Mouse (Mus musculus): ENCODE results near the gene Znrf3.

The Znrf3 gene

GRCm38 (mm10) chr11:5442590-5443021 lies 2.0 kb downstream of the Znrf3 start:
- no peak for DNase-seq (ENCODE audit: low read depth, low spot score)

GRCm38 (mm10) chr11:5437646-5438045 lies 7.0 kb downstream of the Znrf3 start:
- DNase-seq (ENCODE audit: low read depth, low spot score): no peak

- no peak for DNase-seq (ENCODE audit: low read depth, low spot score)
Observed at GRCm38 (mm10) chr11:5436988-5437387, 7.7 kb downstream of the Znrf3 start.

GRCm38 (mm10) chr11:5435493-5435892 lies 9.2 kb downstream of the Znrf3 start:
- no peak for DNase-seq (ENCODE audit: low read depth, low spot score)

GRCm38 (mm10) chr11:5432330-5432729 lies 12.3 kb downstream of the Znrf3 start:
- DNase-seq (ENCODE audit: low read depth, low spot score): peak; percentile 44

GRCm38 (mm10) chr11:5430863-5431262 lies 13.8 kb downstream of the Znrf3 start:
- no peak for DNase-seq (ENCODE audit: low read depth, low spot score)

- DNase-seq (ENCODE audit: low read depth, low spot score): no peak
Observed at GRCm38 (mm10) chr11:5429396-5430190, 15.1 kb downstream of the Znrf3 start.

GRCm38 (mm10) chr11:5427251-5427650 lies 17.4 kb downstream of the Znrf3 start:
- no peak for DNase-seq (ENCODE audit: low read depth, low spot score)

- no peak for DNase-seq (ENCODE audit: low read depth, low spot score)
Observed at GRCm38 (mm10) chr11:5426317-5426716, 18.3 kb downstream of the Znrf3 start.

GRCm38 (mm10) chr11:5425106-5425505 lies 19.5 kb downstream of the Znrf3 start:
- peak; percentile 92 for DNase-seq (ENCODE audit: low read depth, low spot score)

- no peak for DNase-seq (ENCODE audit: low read depth, low spot score)
Observed at GRCm38 (mm10) chr11:5424185-5424584, 20.5 kb downstream of the Znrf3 start.

GRCm38 (mm10) chr11:5423000-5423399 lies 21.6 kb downstream of the Znrf3 start:
- no peak for DNase-seq (ENCODE audit: low read depth, low spot score)

- no peak for DNase-seq (ENCODE audit: low read depth, low spot score)
Observed at GRCm38 (mm10) chr11:5422252-5422636, 22.4 kb downstream of the Znrf3 start.

GRCm38 (mm10) chr11:5421506-5422251 lies 23.0 kb downstream of the Znrf3 start:
- peak; percentile 94 for DNase-seq (ENCODE audit: low read depth, low spot score)

- peak; percentile 79 for DNase-seq (ENCODE audit: low read depth, low spot score)
Observed at GRCm38 (mm10) chr11:5415617-5416338, 28.9 kb downstream of the Znrf3 start.

GRCm38 (mm10) chr11:5414856-5415616 lies 29.6 kb downstream of the Znrf3 start:
- DNase-seq (ENCODE audit: low read depth, low spot score): no peak

- no peak for DNase-seq (ENCODE audit: low read depth, low spot score)
Observed at GRCm38 (mm10) chr11:5412644-5413190, 31.9 kb downstream of the Znrf3 start.

GRCm38 (mm10) chr11:5411577-5411976 lies 33.1 kb downstream of the Znrf3 start:
- peak; percentile 49 for DNase-seq (ENCODE audit: low read depth, low spot score)

GRCm38 (mm10) chr11:5404180-5404579 lies 40.5 kb downstream of the Znrf3 start:
- DNase-seq (ENCODE audit: low read depth, low spot score): no peak

- DNase-seq (ENCODE audit: low read depth, low spot score): no peak
Observed at GRCm38 (mm10) chr11:5402127-5402733, 42.4 kb downstream of the Znrf3 start.

All from brain, adult 2 months (tissue).